Mouse (Mus musculus) limb, embryonic 11.5 days (tissue): ENCODE results near the gene Rb1. TPM values are rescaled to one million over a fixed set of nuclear protein-coding genes. Genes with fewer than 3 reads are reported as not detected.

ENCODE experiments used
- ATAC-seq: fragments of 200-750 bp; cut with Nextera tagmentation; 2 replicates; pipeline ENCODE4 v1.8.0; 2017; ENCODE audit warnings: low read depth; ENCODE audit not compliant: insufficient number of reproducible peaks, low FRiP score, low TSS enrichment
- DNase-seq: peaks from one replicate; pipeline ENCODE4 v3.0.0-alpha.2; 2015; ENCODE audit warnings: low spot score
- H3K27ac ChIP-seq: fragments of 300-500 bp; sonication (generic); replicated peaks from 2 replicates; pipeline ENCODE4 v1.5.1; 2014; ENCODE audit warnings: low read depth, mild to moderate bottlenecking, low read length
- H3K27me3 ChIP-seq: fragments of 300-500 bp; sonication (generic); 2 replicates; pipeline ENCODE4 v1.6.1; 2014; ENCODE audit warnings: mild to moderate bottlenecking, low read length, mixed read lengths; ENCODE audit not compliant: control insufficient read depth, insufficient read depth
- H3K36me3 ChIP-seq: fragments of 300-500 bp; sonication (generic); 2 replicates; pipeline ENCODE4 v1.6.1; 2014; ENCODE audit warnings: mild to moderate bottlenecking, low read length, moderate library complexity, mixed read lengths; ENCODE audit not compliant: control insufficient read depth, insufficient read depth
- H3K4me1 ChIP-seq: fragments of 300-500 bp; sonication (generic); 2 replicates; pipeline ENCODE4 v1.6.1; 2014; ENCODE audit warnings: low read length, mixed read lengths; ENCODE audit not compliant: control insufficient read depth, insufficient read depth
- H3K4me2 ChIP-seq: fragments of 300-500 bp; sonication (generic); 2 replicates; pipeline ENCODE4 v1.6.1; 2014; ENCODE audit warnings: low read depth, mild to moderate bottlenecking, moderate library complexity; ENCODE audit not compliant: severe bottlenecking
- H3K4me3 ChIP-seq: fragments of 300-500 bp; sonication (generic); 2 replicates; pipeline ENCODE4 v1.5.1; 2014; ENCODE audit warnings: low read depth, low read length
- H3K9ac ChIP-seq: fragments of 300-500 bp; sonication (generic); 2 replicates; pipeline ENCODE4 v1.6.1; 2014; ENCODE audit warnings: mild to moderate bottlenecking, low read length
- H3K9me3 ChIP-seq: fragments of 300-500 bp; sonication (generic); 2 replicates; pipeline ENCODE4 v1.6.1; 2016; ENCODE audit warnings: low read length; ENCODE audit not compliant: control insufficient read depth
- WGBS: fragments of 180-500 bp; shearing (Covaris S2); extraction: QIAGEN DNeasy Blood & Tissue Kit; methylation state at CpG from one replicate; pipeline ENCODE4 v1.1.7; 2014; 5-methylcytosine and 5-hydroxymethylcytosine counted together
- microRNA counts: library from miRNA; unstranded; fragments of <30 nt; microRNA quantifications from one replicate; lab custom pipeline; 2016
- microRNA-seq: library from miRNA; unstranded; fragments of <30 nt; microRNA quantifications from one replicate; pipeline ENCODE4, GENCODE M21; 2016
- polyA plus RNA-seq: library from polyadenylated mRNA; unstranded; fragments of >200 nt; fragmentation: Nextera tagmentation; extraction: Ambion mirVana; gene quantifications from 2 replicates; pipeline ENCODE4 v1.2.1, GENCODE M21; 2014

Rb1 gene
- polyA plus RNA-seq, 1 experiment from 2014 or later: 30.4 TPM

GRCm38 (mm10) chr14:73141800-73142199, 183.8 kb downstream of the Rb1 start:
- no peak for ATAC-seq

GRCm38 (mm10) chr14:73139866-73140265, 185.8 kb downstream of the Rb1 start:
- no peaks in the 10 kb centered on the region for H3K36me3 ChIP-seq
- H3K9ac ChIP-seq: no peak overlapping the region
- no peaks in the 10 kb centered on the region for H3K27me3 ChIP-seq
- 79% methylated on average over 5 of the region's 5 CpGs for WGBS
- ATAC-seq: no peak
- H3K4me2 ChIP-seq: no peak overlapping the region
- H3K4me1 ChIP-seq: peaks cover 9% of the 10 kb centered on the region
- DNase-seq: no peak
- no peak overlapping the region for H3K4me3 ChIP-seq
- H3K27ac ChIP-seq: no peak overlapping the region
- H3K9me3 ChIP-seq: no peaks in the 10 kb centered on the region

More at GRCm38 (mm10) chr14:73141800-73142199, 183.8 kb downstream of the Rb1 start:
- Histone ChIP-seq H3K9me3 (no peaks in the 10 kb centered on the region), H3K27ac (no peak overlapping the region), H3K4me2 (no peak overlapping the region; the same call in 1 of the 2 replicates), H3K9ac (no peak overlapping the region), H3K36me3 (no peaks in the 10 kb centered on the region), H3K4me1 (peaks cover 11% of the 10 kb centered on the region), H3K27me3 (no peaks in the 10 kb centered on the region), H3K4me3 (no peak overlapping the region)
- no peak for DNase-seq
- 85% methylated on average over 3 of the region's 3 CpGs for WGBS

- H3K4me3 ChIP-seq: no peak overlapping the region
- H3K27me3 ChIP-seq: no peaks in the 10 kb centered on the region
- H3K9ac ChIP-seq: no peak overlapping the region
- no peak overlapping the region for H3K4me2 ChIP-seq
- H3K9me3 ChIP-seq: no peaks in the 10 kb centered on the region
- no peaks in the 10 kb centered on the region for H3K4me1 ChIP-seq
- ATAC-seq: no peak
- H3K36me3 ChIP-seq: no peaks in the 10 kb centered on the region
- DNase-seq: no peak
- 91% methylated on average over 7 of the region's 7 CpGs for WGBS
- H3K27ac ChIP-seq: no peak overlapping the region
Observed at GRCm38 (mm10) chr14:73138483-73138882, 187.1 kb downstream of the Rb1 start.

GRCm38 (mm10) chr14:73137234-73137633, 188.4 kb downstream of the Rb1 start:
- DNase-seq (no peak), ATAC-seq (no peak)
- Histone ChIP-seq H3K9ac (no peak overlapping the region), H3K4me2 (no peak overlapping the region), H3K4me1 (no peaks in the 10 kb centered on the region), H3K27me3 (no peaks in the 10 kb centered on the region), H3K9me3 (no peaks in the 10 kb centered on the region), H3K36me3 (no peaks in the 10 kb centered on the region), H3K27ac (no peak overlapping the region), H3K4me3 (no peak overlapping the region)
- 81% methylated on average over 5 of the region's 5 CpGs for WGBS

MicroRNAs encoded within 50 kb of the gene (microRNA counts, 519-probe panel; counts per million panel counts)
- not detected for microRNA mmu-miR-687 (lab: Ali Mortazavi, UCI)

Small RNAs within 50 kb of the gene (microRNA-seq; reads per million reads assigned to microRNA genes)
- not detected for gene Mir687

Other genes starting within 250 kb of the Rb1 start
- gene Rcbtb2, start 202.8 kb downstream of the Rb1 start, polyA plus RNA-seq: 205 and 216 TPM in 2 replicates
- gene Lpar6, start 87.9 kb downstream of the Rb1 start, polyA plus RNA-seq: 21.2 and 21.7 TPM in 2 replicates
- 335 and 352 TPM in 2 replicates for gene Itm2b, start 59.5 kb upstream of the Rb1 start, polyA plus RNA-seq
- 119 TPM in 2 replicates for gene Med4, start 184.2 kb upstream of the Rb1 start, polyA plus RNA-seq
- gene Sucla2, start 199.5 kb upstream of the Rb1 start, polyA plus RNA-seq: 107 and 109 TPM in 2 replicates
- gene Nudt15, start 222.4 kb upstream of the Rb1 start, polyA plus RNA-seq: 6.6 and 7.1 TPM in 2 replicates